Mouse (Mus musculus) midbrain, postnatal 0 days (tissue): ENCODE data around the gene Spred2. TPM values are rescaled to one million over a fixed set of nuclear protein-coding genes. Genes with fewer than 3 reads are reported as not detected.

ENCODE experiments used
- ATAC-seq: fragments of 200-750 bp; cut with Nextera tagmentation; 2 replicates; pipeline ENCODE4 v1.8.0; 2017; ENCODE audit warnings: moderate number of reproducible peaks, mild to moderate bottlenecking, moderate TSS enrichment, moderate library complexity; ENCODE audit not compliant: low FRiP score
- DNase-seq: peaks from one replicate; pipeline ENCODE4 v3.0.0-alpha.2; 2015; ENCODE audit warnings: low spot score
- H3K27ac ChIP-seq: fragments of 300-500 bp; sonication (generic); 2 replicates; pipeline ENCODE4 v1.5.1; 2014; ENCODE audit warnings: low read depth, mild to moderate bottlenecking, low read length, mixed read lengths
- H3K27me3 ChIP-seq: fragments of 300-500 bp; sonication (generic); 2 replicates; pipeline ENCODE4 v1.6.1; 2014; ENCODE audit warnings: low read length, control low read depth, mixed read lengths; ENCODE audit not compliant: insufficient read depth
- H3K36me3 ChIP-seq: fragments of 300-500 bp; sonication (generic); 2 replicates; pipeline ENCODE4 v1.6.1; 2014; ENCODE audit warnings: low read length, control low read depth, mixed read lengths; ENCODE audit not compliant: insufficient read depth
- H3K4me1 ChIP-seq: fragments of 300-500 bp; sonication (generic); 2 replicates; pipeline ENCODE4 v1.6.1; 2014; ENCODE audit warnings: mild to moderate bottlenecking, control low read depth, antibody characterized with exemption, low read length, mixed read lengths; ENCODE audit not compliant: insufficient read depth
- H3K4me2 ChIP-seq: fragments of 300-500 bp; sonication (generic); 2 replicates; pipeline ENCODE4 v1.6.1; 2014; ENCODE audit warnings: low read depth, mild to moderate bottlenecking, low read length, mixed read lengths; ENCODE audit not compliant: poor library complexity, severe bottlenecking
- H3K4me3 ChIP-seq: fragments of 300-500 bp; sonication (generic); 2 replicates; pipeline ENCODE4 v1.5.1; 2014; ENCODE audit warnings: low read depth, mild to moderate bottlenecking, low read length, moderate library complexity
- H3K9ac ChIP-seq: fragments of 300-500 bp; sonication (generic); replicated peaks from 2 replicates; pipeline ENCODE4 v1.6.1; 2014; ENCODE audit warnings: mild to moderate bottlenecking, low read length, moderate library complexity, mixed read lengths; ENCODE audit not compliant: poor library complexity, severe bottlenecking
- H3K9me3 ChIP-seq: fragments of 300-500 bp; sonication (generic); 2 replicates; pipeline ENCODE4 v1.6.1; 2016; ENCODE audit warnings: low read length, control low read depth
- CTCF ChIP-seq: IDR thresholded peaks from 2 replicates; pipeline ENCODE4 v1.5.1; 2016; ENCODE audit warnings: antibody characterized with exemption, mild to moderate bottlenecking
- WGBS: fragments of 180-500 bp; shearing (Covaris S2); extraction: QIAGEN DNeasy Blood & Tissue Kit; methylation state at CpG from one replicate; pipeline ENCODE4 v1.1.7; 2014; 5-methylcytosine and 5-hydroxymethylcytosine counted together
- polyA plus RNA-seq: library from polyadenylated mRNA; unstranded; fragments of >200 nt; fragmentation: Nextera tagmentation; extraction: Ambion mirVana; gene quantifications from 2 replicates; pipeline ENCODE4 v1.2.1, GENCODE M21; 2015
- total RNA-seq: library from RNA; depleted of rRNA; stranded (reverse); fragments of >200 nt; gene quantifications from 2 replicates; pipeline ENCODE4 v1.2.3, GENCODE M21; 2014

Gene Spred2
- total and polyA plus RNA-seq, 2 experiments from 2014 or later, result 6.2 to 17.0 TPM

DNA sequence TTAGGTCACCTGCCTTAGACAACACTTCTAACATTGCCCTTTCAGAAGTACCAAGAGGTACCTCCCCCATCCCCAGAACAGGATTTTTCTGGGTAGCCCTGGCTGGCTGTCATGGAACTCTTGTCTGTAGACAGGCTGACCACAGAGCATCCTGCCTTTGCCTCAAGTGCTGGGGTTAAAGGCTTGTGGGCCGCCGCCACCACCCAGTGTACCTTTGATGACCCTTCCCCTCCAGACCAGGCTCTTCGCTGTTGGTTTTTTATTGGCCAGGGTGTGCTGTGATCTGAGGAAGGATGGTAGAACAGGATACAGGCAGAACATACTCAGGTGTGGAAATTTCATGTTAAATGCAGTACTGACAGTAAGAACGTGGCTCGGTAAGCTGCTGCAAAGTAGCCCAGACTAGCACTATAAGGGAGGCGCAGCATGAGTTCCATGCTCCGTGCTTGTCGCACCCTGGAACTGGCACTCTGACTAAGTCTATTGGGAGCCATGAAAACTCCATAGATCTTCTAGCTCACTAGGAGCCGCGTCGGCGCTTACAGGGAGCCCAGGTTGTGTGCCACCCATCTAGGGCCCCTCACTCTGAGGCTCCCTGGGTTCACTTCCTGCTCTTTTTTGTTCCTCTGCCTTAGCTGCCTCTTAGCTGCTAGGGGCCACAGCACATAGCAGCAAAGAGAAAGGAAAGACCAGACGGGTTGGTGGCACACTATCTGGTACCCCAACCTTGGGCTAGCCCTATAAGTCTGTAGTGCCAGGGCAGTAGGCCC is 65.2 kb downstream of the Spred2 start:
- Histone ChIP-seq H3K36me3 (no peaks in the 10 kb centered on the region), H3K9me3 (no peaks in the 10 kb centered on the region), H3K27me3 (no peaks in the 10 kb centered on the region), H3K4me3 (no peak overlapping the region), H3K4me1 (peaks cover 10% of the 10 kb centered on the region; the same call in 1 of the 2 replicates), H3K4me2 (no peak overlapping the region), H3K27ac (no peak overlapping the region), H3K9ac (no peak overlapping the region)
- DNase-seq (no peak), ATAC-seq (no peak)
- WGBS, result 93% methylated on average over 13 of the region's 13 CpGs
- TF ChIP-seq CTCF, result no peak

GRCm38 (mm10) chr11:19990731-19991130 is 66.6 kb downstream of the Spred2 start:
- H3K4me3 ChIP-seq, result no peak overlapping the region
- H3K9me3 ChIP-seq, result no peaks in the 10 kb centered on the region
- H3K27ac ChIP-seq, result no peak overlapping the region
- DNase-seq (no peak), ATAC-seq (no peak)
- H3K4me1 ChIP-seq, result peaks cover 10% of the 10 kb centered on the region; the same call in 1 of the 2 replicates
- no peaks in the 10 kb centered on the region for H3K27me3 ChIP-seq
- 86% methylated on average over 2 of the region's 2 CpGs for WGBS
- no peak overlapping the region for H3K9ac ChIP-seq
- TF ChIP-seq CTCF, result no peak
- H3K4me2 ChIP-seq, result no peak overlapping the region
- H3K36me3 ChIP-seq, result no peaks in the 10 kb centered on the region

DNA sequence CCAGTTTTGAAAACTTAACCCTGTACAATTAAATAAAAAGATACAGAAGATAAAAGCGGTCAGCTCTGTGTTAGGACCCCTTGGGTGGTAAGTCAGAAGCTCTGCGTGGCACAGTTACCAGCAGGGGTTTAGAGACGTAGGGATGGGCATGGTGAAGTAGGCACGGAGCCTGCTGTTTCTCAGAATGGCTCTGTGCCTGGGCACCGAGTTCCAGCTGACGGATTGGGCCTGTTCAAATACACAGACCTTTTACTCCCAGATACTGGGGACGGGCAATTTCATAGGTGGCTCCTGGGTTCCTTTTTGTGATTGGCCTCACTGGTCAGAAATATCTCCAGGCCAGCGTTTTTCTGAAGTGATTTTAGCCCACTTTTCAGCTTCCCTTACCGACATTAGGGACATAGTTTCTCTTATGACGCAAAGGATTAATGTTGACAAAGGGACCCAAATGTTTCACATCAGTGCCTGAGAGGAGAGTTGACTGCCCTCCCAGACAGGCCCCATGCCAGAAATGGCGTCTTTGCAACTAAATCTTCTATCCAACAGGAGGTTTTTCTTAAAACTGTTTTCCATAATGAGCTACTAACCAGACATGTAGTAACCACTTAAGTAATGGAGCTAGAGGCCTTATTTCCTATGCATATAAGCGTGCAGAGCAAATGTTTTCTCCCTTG is 67.3 kb downstream of the Spred2 start:
- no peak for ATAC-seq

GRCm38 (mm10) chr11:19992341-19993281 is 68.4 kb downstream of the Spred2 start:
- H3K9me3 ChIP-seq, result no peaks in the 10 kb centered on the region
- WGBS, result 65% methylated on average over 14 of the region's 15 CpGs
- TF ChIP-seq CTCF, result no peak
- DNase-seq (no peak), ATAC-seq (no peak)
- H3K36me3 ChIP-seq, result no peaks in the 10 kb centered on the region
- peaks cover 7% of the 10 kb centered on the region; the same call in 1 of the 2 replicates for H3K4me1 ChIP-seq
- no peak overlapping the region for H3K9ac ChIP-seq
- no peaks in the 10 kb centered on the region for H3K27me3 ChIP-seq
- H3K4me2 ChIP-seq, result no peak overlapping the region
- H3K4me3 ChIP-seq, result no peak overlapping the region
- H3K27ac ChIP-seq, result no peak overlapping the region

More for the DNA sequence above, 67.3 kb downstream of the Spred2 start:
- peaks cover 10% of the 10 kb centered on the region; the same call in 1 of the 2 replicates for H3K4me1 ChIP-seq
- 61% methylated on average over 12 of the region's 12 CpGs for WGBS
- no peaks in the 10 kb centered on the region for H3K36me3 ChIP-seq
- no peak overlapping the region for H3K27ac ChIP-seq
- no peak for TF ChIP-seq CTCF
- H3K9me3 ChIP-seq, result no peaks in the 10 kb centered on the region
- H3K9ac ChIP-seq, result no peak overlapping the region
- DNase-seq, result no peak
- H3K27me3 ChIP-seq, result no peaks in the 10 kb centered on the region
- H3K4me3 ChIP-seq, result no peak overlapping the region
- no peak overlapping the region for H3K4me2 ChIP-seq

- WGBS, result 35% methylated on average over 1 of the region's 1 CpGs
- H3K4me3 ChIP-seq, result no peak overlapping the region
- H3K9ac ChIP-seq, result no peak overlapping the region
- H3K9me3 ChIP-seq, result no peaks in the 10 kb centered on the region
- ATAC-seq (no peak), DNase-seq (no peak)
- no peak for TF ChIP-seq CTCF
- H3K27ac ChIP-seq, result no peak overlapping the region
- H3K4me2 ChIP-seq, result no peak overlapping the region
- H3K27me3 ChIP-seq, result no peaks in the 10 kb centered on the region
- H3K4me1 ChIP-seq, result peaks cover 7% of the 10 kb centered on the region; the same call in 1 of the 2 replicates
- H3K36me3 ChIP-seq, result no peaks in the 10 kb centered on the region
Observed at GRCm38 (mm10) chr11:19993753-19994152, 69.6 kb downstream of the Spred2 start.
